Mouse (Mus musculus): Measurements from ENCODE around the gene Sap18. TPM values are rescaled to one million over a fixed set of nuclear protein-coding genes. Genes with fewer than 3 reads are reported as not detected.
"Not testable (repeated sequence)": the region's sequence is repeated elsewhere in the genome, so short reads cannot be mapped to it uniquely, and the experiment has no call there.

Sap18 gene
- polyA plus RNA-seq (2012; rRNA removed) = 4.8 and 6.8 TPM in 2 replicates

GRCm38 (mm10) chr14:57797991-57798931 lies at the start of gene Sap18:
TSS of gene Sap18 (plus strand) at chr14:57798180.
- peak; percentile 67 for DNase-seq (ENCODE audit: low read depth)

- DNase-seq (ENCODE audit: low read depth) = no peak
These were observed 48.5 kb upstream of the Sap18 start for GRCm38 (mm10) chr14:57749501-57749900.

- not testable (repeated sequence) for DNase-seq (ENCODE audit: low read depth)
These were observed 47.0 kb upstream of the Sap18 start for GRCm38 (mm10) chr14:57751006-57751405.

GRCm38 (mm10) chr14:57753351-57753992 lies 44.5 kb upstream of the Sap18 start:
- no peak for DNase-seq (ENCODE audit: low read depth)

GRCm38 (mm10) chr14:57755661-57756060 lies 42.3 kb upstream of the Sap18 start:
- no peak for DNase-seq (ENCODE audit: low read depth)

GRCm38 (mm10) chr14:57756094-57756493 lies 41.9 kb upstream of the Sap18 start:
- DNase-seq (ENCODE audit: low read depth) = no peak

- DNase-seq (ENCODE audit: low read depth) = no peak
These were observed 39.7 kb upstream of the Sap18 start, which contains the start of gene Lats2 for GRCm38 (mm10) chr14:57758237-57758636. TSS of gene Lats2 (minus strand) at chr14:57758388.

GRCm38 (mm10) chr14:57760447-57761412 lies 37.2 kb upstream of the Sap18 start:
- no peak for DNase-seq (ENCODE audit: low read depth)

GRCm38 (mm10) chr14:57769102-57769501 lies 28.9 kb upstream of the Sap18 start:
- no peak for DNase-seq (ENCODE audit: low read depth)

GRCm38 (mm10) chr14:57772157-57772815 lies 25.7 kb upstream of the Sap18 start:
- no peak for DNase-seq (ENCODE audit: low read depth)

- no peak for DNase-seq (ENCODE audit: low read depth)
These were observed 10.6 kb upstream of the Sap18 start for GRCm38 (mm10) chr14:57787406-57787805.

- no peak for DNase-seq (ENCODE audit: low read depth)
These were observed 8.7 kb upstream of the Sap18 start for GRCm38 (mm10) chr14:57789311-57789710.

GRCm38 (mm10) chr14:57789759-57790158 lies 8.2 kb upstream of the Sap18 start:
- DNase-seq (ENCODE audit: low read depth) = no peak

- no peak for DNase-seq (ENCODE audit: low read depth)
These were observed 6.8 kb upstream of the Sap18 start for GRCm38 (mm10) chr14:57791171-57791570.

GRCm38 (mm10) chr14:57797551-57797950 lies 429 bp upstream of the Sap18 start:
- DNase-seq (ENCODE audit: low read depth) = no peak

- no peak for DNase-seq (ENCODE audit: low read depth)
These were observed 5.8 kb downstream of the Sap18 start for GRCm38 (mm10) chr14:57803731-57804130.

GRCm38 (mm10) chr14:57808558-57808957 lies 10.6 kb downstream of the Sap18 start:
- DNase-seq (ENCODE audit: low read depth) = no peak

GRCm38 (mm10) chr14:57810886-57811285 lies 12.9 kb downstream of the Sap18 start:
- DNase-seq (ENCODE audit: low read depth) = no peak

- DNase-seq (ENCODE audit: low read depth) = no peak
These were observed 13.9 kb downstream of the Sap18 start for GRCm38 (mm10) chr14:57811844-57812243.

GRCm38 (mm10) chr14:57820839-57821238 lies 22.9 kb downstream of the Sap18 start:
- no peak for DNase-seq (ENCODE audit: low read depth)
